Mouse (Mus musculus): ENCODE results near the gene Spaca4.

The Spaca4 gene

DNA sequence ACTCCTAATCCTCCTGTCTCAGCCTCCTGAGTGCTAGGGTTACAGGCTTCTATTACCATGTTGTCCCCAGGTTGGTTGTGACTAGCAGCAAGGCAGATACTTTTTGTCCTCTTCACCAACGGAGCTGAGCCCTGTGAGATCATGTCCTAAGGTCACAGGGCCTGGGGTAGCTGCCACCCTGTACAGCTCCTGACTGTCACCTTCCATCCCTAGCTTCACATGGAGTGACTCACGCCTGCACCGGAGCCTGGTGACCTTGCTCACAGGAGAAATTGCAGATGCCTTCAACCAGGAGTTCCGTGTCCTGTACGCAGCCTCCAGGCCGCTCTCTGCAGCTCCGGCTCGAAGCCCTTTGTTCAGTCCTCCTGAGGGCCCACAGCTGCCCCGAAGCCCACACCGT, 806 bp upstream of the Spaca4 start:
- no peak for DNase-seq

DNA sequence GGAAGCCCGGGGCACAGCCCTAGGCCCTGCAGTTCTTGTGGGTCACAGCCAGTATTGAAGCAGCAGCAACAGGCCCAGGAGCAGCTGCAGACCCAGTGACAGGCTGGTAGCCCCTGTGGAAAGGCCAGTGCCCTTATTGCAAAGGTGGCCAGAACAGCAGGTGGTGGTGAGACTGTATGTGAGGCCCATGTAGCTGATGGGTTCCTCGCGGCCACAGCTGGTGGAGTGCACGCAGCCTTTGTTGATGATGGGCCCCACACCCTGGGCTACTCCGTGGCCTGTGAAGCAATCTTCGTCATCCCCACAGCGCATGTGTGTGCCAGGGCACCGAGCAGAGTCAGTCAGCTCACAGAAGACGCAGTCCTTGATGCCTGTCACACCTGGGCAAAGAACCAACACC, 462 bp downstream of the Spaca4 start:
- DNase-seq, result no peak

DNA sequence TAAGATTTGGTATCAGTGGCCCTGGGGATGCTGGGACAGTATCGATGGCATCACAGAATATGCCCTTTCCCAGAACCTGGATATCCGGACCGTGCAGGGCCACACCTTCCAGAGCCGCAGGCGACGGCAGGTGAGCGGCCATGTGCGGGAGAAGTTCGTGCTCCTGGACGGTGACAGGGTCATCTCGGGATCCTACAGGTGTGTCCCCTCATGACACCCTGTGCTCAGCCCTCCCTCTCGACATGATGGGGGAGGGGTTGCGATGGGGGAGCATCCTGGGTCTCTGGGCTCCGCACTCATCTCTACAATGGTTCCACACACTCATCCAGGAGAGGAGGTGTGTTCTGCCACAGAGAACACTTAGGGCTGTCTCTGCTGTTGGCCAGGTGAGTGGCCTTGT, 1.8 kb downstream of the Spaca4 start:
- no peak for DNase-seq

DNA sequence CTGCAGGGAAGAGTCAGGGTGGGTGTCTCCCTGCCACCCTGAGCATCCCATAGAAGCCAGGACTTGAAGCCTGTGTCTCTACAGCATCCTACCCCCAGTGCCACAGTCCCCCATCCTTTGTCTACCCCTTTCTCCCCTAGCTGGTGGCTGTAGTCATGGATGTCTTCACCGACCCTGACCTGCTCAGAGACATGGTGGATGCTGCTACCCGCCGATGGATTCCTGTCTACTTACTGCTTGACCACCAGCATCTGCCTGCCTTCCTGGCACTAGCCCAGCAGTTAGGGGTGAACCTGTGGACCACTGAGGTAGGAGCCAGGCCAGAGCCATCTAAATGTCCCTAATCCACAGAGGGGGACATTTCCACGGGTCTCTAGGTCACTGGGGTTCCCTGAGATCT, 2.3 kb downstream of the Spaca4 start:
- no peak for DNase-seq

DNA sequence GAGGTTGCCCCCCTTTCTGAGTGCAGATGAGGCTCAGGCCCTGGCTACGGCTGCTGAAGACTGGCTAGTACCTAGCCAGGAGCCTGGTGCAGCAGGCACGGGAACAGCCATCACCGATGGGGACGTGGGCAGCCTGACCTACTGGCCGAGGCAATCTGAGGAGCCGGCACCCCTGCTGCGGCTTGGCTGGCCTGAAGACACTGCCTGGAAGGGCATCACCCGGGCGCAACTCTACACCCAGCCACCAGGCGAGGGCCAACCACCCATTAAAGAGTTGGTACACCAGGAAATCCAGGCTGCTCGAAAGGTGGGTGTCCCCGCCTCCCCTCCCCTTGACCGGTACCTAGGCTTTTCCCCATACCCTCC, 3.3 kb downstream of the Spaca4 start:
- DNase-seq, result no peak

DNA sequence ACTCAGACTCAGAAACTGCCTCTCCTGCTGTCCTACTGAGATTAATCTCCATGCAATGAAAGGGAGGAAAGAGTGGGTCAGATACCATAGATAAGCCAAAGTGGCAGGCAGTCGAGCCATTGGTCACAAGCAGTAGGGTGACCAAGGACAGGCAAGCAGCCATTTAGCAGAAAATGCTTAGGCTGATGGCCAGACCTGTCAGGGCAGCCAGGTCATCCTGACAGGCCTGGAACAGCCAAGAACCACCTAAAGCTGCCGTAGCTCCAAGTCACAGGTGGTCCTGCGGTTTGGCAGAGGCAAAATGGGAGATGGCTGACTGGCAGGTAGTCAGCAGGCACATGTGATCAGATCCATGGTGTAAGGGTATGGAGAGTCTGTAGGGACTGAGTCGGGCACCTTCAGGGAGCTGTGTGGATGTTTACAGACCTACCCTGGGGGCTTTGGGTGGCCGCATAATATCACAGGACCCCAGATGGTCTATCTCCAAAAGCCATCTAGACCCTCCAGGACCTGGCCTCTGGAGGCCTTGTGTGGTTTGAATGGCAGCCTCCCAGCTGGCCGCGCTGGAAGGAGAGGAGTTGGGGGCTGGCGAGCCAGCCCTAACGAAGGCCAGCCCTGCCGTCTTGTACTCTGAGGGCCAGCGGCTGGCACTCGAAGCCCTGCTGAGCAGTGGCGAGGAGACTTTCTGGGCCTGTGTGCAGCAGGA, 3.8 kb downstream of the Spaca4 start:
- DNase-seq, result no peak

DNA sequence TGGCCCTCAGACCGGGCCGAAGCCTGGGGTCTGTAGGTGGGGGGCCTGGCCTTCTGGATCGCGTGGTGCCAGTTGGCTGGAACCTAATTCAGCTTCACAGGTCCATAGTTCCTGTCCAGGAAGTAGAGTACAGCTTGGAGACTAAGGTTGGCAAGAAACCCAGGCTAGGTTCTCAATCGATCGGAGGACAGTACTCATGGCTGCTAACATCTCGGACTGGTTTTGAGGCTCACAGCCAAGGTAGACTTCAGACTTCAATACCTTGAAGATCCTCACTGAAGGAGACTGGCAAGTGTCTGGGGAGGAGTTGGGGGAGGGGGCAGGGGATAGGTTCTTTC, 4.4 kb downstream of the Spaca4 start:
- no peak for DNase-seq

DNA sequence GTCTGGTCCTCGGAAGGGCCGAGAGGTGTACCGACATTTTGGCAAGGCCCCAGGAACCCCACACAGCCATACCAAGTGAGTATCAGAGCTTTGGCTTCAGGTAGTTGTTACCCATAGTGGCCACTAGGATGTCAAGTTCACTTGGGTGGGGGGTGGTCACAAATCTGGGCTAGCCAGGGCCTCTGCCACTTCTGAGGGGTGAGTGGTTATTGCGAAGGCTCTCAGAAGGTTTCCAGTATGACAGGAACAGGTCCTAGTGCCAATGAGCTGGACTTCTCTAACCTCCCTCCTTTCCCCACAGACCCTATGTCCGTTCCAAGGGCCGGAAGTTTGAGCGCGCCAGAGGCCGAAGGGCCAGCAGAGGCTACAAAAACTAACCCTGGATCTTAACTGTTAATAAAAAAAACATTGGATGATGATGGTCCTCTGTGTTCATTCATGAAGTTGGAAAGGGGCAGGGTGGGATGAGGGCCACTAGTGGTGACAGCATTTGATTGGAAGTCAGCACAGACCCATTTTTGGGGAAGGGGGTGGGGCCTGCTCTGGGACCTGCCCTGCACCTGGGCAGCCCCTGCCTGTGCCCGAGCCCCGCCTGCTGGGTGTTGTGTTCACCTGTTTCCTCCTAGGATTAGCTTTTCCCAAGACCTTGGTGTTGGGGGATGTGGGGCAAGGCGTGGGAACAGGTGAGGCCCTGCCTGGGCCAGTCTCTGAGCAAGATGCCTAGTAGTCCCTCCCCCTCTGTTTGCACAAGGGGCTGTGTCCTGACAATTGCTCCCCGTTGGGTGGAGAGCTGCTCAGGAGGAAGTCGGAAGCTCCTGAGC, 5.0 kb downstream of the Spaca4 start, which contains the start of gene Fam83e:
TSS of gene Fam83e (plus strand) at position 800 of the 821 bp plus-strand sequence.
- peak; percentile 57 for DNase-seq

DNA sequence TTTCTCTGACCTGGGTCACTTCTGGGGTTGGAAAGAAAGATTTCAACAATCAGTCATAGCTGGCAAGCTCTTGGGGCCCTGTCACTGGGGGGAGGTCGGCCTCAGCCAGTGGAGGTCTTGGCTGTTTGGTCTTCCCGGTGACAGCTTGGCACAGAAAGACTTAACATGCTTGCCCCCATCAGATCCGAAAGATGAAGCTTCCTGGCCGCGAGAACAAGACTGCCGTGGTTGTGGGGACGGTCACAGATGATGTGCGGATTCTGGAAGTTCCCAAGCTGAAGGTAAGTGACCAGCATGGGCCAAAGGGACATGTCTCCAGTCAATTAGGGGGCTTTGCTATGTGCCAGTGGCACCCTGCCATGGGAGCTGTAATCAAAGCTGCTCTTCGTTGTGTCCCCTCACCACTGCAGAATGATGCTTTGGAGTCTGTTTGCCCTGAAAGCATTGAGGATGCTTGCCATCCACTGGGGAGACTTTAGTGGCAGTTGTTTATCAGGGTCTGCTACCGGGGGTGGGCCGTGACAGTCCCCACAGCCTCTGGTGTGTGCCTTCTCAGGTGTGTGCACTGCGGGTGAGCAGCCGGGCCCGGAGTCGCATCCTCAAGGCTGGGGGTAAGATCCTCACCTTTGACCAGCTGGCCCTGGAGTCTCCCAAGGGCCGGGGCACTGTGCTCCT, 5.7 kb downstream of the Spaca4 start:
- DNase-seq, result no peak

DNA sequence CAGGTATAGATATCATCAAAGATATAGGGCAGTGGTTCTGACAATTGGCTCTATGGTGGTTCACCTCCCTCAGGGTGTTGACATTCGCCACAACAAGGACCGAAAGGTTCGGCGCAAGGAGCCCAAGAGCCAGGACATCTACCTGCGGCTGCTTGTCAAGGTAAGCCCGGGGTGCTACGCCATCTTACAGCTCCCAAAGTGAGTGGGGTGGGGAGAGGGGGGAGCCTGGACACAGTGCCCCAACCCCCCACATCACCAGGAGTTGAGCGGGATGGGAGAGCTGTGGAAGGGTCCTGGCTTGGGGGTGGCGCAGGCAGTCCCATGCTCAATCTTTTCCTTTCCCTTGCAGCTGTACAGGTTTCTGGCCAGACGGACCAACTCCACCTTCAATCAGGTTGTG, 6.4 kb downstream of the Spaca4 start:
- DNase-seq, result no peak

DNA sequence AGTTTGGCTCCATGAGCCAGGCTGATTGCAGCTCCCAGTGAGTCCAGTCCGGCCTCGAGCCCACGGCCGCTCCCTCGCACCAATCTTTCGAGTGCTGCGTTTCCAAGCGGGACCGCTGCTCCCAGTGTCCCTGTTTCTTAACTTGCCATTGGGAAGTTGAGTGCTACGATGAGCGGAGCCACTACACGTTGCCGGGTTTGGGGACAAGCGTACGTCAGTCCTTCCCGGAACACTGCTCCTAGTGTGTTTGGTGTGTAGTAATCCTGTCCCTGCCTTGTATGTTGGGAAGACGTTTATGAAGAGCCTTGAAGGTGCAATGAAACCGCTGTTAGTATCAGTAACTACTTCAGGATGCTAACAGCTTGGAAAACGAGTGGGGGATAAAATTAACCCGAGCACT, 7.3 kb downstream of the Spaca4 start:
- no peak for DNase-seq

DNA sequence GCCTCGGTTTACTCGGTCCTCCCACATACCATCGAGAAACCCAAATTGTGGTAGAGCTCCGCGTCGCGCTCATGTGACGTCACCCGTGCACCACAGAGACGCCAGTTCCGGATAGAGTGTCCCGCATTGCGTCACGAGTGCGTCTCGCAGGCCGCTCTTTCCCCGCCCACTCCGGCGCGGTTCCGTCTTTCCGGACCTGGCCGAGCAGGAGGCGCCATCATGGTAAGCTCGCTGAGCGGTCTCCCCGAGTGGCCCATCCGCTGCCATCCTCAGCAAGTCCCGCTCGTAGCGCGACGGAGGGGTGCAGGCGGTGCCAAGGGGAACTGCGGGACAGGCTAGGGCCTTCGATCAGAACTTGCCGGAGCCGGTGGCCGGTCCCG, 7.7 kb downstream of the Spaca4 start, which contains the start of gene Sphk2:
TSS of gene Sphk2 (minus strand) at position 85 of the 380 bp plus-strand sequence.
- peak; percentile 99 for DNase-seq

DNA sequence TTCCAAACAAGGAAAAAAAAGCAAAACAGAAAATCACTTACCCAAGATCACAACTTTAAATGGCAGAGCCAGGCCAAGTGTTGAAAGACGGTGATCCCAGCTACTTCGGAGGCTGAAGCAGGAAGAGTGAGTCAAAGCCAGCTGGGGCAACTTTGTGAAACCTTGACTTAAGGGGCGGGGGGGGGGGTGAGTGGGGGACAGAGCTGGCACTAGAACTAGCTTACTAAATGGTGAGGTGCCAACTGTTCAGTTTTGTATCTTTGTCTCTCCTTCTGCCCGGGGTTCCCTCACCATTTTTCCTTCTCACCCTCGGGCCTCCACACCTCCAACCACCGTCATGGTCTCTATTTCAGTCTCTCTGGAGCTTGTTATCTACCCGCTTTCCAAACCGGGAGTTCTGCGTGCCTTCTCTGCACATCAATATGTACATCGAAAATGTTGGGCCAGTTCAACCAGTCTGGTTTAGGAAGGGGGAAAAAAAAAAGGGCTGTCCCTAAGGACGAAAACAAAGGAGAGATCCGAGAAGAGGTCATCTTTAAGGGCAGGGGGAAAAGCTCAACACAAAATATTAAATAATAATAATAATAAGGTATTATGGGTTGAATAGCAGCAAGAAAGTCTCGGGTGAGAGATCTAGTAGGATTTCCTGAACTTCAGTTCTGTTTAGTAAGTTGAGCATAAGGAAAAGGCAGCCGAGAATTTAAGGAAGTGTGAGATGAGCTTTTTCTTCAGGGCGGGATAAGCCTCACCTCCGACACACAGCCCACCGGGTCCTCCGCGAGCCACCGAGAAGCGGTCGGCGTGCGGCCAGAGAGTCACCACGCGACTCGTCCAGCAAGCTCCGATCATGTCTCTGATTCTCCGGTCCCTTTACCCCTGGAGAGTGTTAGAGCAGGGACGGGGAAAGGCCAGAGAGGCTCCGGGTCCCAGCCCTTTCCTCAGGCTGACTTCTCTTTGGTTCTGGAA, 8.4 kb downstream of the Spaca4 start:
- no peak for DNase-seq

DNA sequence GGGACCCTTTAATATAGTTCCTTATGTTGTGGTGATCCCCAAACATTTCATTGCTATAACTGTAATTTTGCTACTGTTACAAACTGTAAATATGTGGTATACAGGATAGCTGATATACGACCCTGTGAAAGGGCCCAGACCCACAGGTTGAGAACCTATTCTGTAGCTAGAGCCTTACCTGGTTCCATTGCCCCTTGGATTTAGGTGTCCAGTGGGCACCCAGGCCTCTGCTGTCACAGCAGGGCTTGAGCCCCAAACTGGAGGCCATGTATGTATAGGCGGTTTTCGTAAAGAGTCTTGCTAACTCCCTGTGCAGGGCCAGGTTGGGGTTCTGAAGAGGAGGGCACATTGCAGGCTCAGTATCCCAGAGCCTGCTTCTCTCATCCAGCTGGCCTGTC, 9.2 kb downstream of the Spaca4 start:
- DNase-seq, result no peak

DNA sequence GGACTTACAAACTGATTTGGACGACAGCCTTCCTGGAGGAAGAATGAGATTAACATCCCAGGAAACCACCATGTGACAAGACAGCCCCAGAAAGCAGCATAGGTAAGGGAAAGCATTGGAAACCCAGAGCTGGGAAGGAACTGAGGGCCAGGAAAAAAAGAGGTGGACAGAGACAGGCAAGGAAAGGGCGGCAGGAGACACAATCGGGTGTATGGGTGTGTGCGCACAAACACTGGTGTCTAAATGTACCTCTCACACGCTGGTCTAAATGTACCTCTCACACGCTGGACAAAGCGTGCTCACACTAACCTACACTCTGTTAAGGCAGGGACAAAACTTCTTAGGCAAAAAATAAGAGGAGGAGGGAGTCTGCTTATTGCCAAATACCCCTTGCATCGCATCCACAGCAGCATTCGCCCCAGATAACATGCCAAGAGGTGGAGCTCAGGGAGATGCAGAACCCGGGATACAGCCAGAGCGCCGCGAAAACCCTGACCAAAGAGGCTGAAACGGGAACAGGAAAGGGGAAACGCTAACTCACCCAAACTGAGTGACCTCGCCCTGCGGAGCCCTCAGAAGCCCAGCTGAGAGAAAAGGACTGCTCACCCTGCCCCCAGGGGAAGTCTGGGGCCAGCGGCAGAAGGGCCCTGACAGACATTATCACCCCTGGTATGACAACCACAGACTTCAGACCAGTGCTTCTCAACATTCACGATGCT, 9.7 kb downstream of the Spaca4 start:
- peak; percentile 61 for DNase-seq

DNA sequence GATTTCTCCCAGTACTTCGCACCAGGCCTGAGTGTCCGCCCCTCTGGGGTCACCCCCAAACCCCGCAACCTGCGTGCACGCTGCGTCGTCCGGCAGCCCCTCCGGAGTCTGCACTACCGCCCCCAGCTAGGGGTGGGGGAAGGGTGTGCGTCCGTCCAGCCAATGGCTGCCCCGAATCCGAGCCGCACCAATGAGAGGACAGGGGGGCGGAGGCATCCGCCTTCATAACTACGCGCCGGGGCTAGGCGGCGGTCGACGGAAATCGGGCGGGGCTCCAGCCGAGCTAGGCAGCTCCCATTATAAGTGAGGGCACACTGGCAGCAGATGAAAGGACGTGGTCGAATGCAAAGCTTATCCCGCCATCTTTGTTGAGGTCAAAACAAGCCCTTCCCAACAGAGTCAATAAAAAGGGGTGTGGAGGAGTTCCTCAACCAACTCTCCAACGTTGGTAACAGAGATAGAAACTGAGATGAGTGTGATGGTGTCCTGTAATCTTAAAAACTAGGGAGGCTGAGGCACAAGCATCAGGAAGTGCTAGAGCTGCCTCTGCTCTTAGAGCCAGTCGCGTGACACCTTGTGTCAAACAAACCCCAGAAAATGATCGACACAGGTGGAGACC, 10.4 kb downstream of the Spaca4 start, which contains the start of gene Rpl18:
TSS of gene Rpl18 (plus strand) at position 368 of the 619 bp plus-strand sequence.
- DNase-seq, result peak; percentile 99

DNA sequence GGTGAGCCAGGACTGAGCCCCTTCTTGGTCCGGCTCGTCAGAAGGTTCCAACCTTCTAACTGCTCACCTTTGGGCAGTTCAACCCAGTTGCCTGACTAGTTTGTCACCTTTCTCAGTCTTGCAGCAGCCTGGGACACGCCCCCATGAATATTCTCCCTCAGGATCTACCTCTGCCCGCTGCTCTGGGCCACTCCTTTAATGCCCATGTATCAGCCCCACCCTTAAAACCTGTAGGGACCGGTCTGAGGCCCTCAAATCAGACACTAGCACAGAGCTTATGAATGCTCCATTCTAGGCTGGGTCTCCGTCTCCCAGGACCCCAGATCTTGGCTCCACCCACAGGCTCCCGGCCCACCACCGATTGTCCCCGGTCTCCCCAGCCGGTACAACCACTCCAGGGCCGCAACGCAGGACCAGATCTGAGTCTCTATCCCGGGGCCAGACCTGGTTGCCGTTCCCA, 11.0 kb downstream of the Spaca4 start:
- peak; percentile 70 for DNase-seq

DNA sequence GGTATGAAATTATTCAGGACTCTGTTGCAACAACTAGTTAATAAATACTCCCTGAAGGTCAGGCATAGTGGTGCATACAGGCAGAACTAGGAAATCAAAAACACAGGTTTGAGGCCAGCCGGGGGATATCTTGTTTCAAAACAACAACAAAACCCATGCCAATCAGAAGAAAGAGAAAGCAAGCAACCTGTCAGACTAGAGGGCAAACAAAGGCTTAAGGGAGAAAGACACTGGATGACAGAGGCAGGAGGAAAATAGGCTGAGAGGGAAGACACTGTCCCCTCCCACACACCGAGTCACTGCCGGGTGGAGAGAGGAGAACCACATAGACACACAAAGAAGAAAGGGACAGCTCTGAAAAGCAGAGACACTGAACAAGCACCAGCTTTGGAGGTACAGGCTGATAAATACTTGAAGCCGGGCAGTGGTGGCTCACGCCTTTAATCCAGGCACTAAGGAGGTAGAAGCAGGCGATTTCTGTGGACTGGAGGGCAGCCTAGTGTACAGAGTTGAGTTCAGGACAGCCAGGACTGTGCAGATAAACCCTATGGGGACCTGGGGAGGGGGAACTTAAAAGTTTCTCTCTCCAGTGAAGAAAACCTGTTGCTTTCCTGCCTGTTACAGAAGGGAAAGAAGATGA, 11.6 kb downstream of the Spaca4 start:
- DNase-seq, result no peak

DNA sequence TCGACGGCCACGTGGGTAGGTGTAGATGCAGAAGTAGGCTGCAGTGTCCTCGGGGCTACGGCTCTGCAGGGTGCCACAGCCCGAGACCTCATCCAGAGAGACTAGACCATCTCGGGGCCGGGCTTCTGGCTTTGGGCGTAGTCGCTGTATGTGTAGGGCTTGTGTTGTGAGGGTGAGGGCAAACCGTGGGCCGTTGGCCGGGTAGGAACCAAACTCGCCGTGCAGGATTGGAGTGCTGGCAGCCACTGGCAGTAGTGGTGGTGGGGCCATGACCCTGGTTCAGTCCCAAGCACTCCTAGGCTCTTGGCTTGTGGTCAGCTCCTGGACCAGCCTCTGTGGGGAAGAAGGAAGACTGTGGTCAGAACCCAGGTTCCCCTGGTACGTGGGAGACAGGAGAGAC, 12.2 kb downstream of the Spaca4 start:
- DNase-seq, result no peak

DNA sequence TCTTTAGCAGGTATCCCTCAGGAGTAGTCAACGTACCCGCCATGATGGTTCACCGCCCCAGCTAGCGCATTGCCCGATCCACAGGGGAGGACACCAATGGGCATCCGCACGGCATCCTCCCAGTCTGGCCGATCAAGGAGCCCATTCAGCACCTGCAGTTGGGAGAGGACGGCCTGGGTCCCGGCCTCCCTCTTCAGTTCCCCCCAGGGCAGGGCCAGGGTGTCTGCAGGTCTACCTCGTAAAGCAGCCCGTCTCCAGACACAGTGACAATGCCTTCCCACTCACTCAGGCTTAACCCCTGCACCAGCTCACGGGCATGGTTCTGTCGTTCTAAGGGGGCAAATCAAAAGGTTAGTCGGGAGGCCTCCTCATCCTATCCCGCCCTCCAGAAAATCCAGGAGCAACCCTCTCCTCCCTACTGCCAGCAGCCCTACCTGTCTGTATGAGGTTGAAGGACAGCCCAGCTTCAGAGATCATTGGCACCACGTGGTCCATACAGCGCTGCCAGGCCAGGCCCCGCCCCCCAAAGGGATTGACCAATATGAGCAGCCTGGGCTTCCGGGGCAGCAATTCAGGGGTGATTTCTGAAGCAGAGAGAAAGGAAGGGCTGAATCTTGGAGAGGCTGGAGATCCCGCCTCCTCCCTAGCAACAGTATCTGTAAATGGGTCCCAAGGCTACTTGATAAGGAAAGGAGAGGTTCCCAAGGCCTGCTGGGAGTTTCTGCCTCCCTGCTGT, 13.4 kb downstream of the Spaca4 start:
- peak; percentile 93 for DNase-seq

Data from lung, postnatal 36 days (tissue).